Mouse (Mus musculus): ENCODE results near the gene Nipsnap2. TPM values are rescaled to one million over a fixed set of nuclear protein-coding genes. Genes with fewer than 3 reads are reported as not detected.
"Not testable (repeated sequence)": the region's sequence is repeated elsewhere in the genome, so short reads cannot be mapped to it uniquely, and the experiment has no call there.

Nipsnap2 gene
- polyA plus RNA-seq, 1 experiment from 2014 or later, result 95.3 TPM

GRCm38 (mm10) chr5:129770443-129771355 lies 45.8 kb downstream of the Nipsnap2 start:
- Histone ChIP-seq H3K4me2 (no peak overlapping the region), H3K4me1 (no peaks in the 10 kb centered on the region), H3K27ac (no peak overlapping the region), H3K36me3 (no peaks in the 10 kb centered on the region; the same call in 1 of the 2 replicates), H3K9ac (no peak overlapping the region), H3K27me3 (no peaks in the 10 kb centered on the region), H3K4me3 (no peak overlapping the region), H3K9me3 (no peaks in the 10 kb centered on the region)
- ATAC-seq (ENCODE audit: borderline replicate concordance, extremely low read depth, low FRiP score, low TSS enrichment), result no peak
- WGBS, result 68% methylated on average over 23 of the region's 23 CpGs

GRCm38 (mm10) chr5:129772433-129772832 lies 47.6 kb downstream of the Nipsnap2 start:
- Histone ChIP-seq H3K27me3 (no peaks in the 10 kb centered on the region), H3K27ac (no peak overlapping the region), H3K4me3 (no peak overlapping the region), H3K9me3 (no peaks in the 10 kb centered on the region), H3K36me3 (no peaks in the 10 kb centered on the region), H3K9ac (no peak overlapping the region), H3K4me1 (no peaks in the 10 kb centered on the region), H3K4me2 (no peak overlapping the region)
- ATAC-seq (ENCODE audit: borderline replicate concordance, extremely low read depth, low FRiP score, low TSS enrichment), result no peak
- WGBS, result 81% methylated on average over 10 of the region's 10 CpGs

GRCm38 (mm10) chr5:129773330-129773729 lies 48.5 kb downstream of the Nipsnap2 start:
- ATAC-seq (ENCODE audit: borderline replicate concordance, extremely low read depth, low FRiP score, low TSS enrichment); H3K36me3 ChIP-seq; H3K4me1 ChIP-seq; H3K27ac ChIP-seq; H3K9ac ChIP-seq; H3K27me3 ChIP-seq; H3K4me3 ChIP-seq; H3K4me2 ChIP-seq; H3K9me3 ChIP-seq: not testable (repeated sequence)
- WGBS, result 72% methylated on average over 4 of the region's 4 CpGs

DNA sequence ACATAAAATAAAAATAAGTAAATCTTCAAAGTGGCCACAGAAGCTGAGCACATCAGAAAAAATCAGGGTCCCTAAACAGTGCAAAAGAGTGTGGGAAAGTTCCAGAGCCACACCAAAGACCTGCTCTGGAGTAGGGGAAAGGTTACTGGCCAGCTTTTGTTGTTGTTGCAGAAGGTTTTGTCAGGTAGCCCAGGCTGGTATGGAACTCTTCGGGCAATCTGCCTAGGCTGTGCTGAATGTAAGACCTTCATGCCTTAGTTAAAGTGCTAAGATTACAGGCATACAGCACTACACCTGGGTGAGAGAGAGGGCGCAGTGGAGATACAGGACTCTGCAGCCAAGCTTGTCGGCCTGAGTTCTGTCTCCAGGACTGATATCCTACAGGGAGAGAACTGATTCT lies 49.8 kb downstream of the Nipsnap2 start:
- Histone ChIP-seq H3K9me3 (no peaks in the 10 kb centered on the region), H3K27ac (no peak overlapping the region), H3K4me2 (no peak overlapping the region), H3K4me1 (peaks cover 9% of the 10 kb centered on the region), H3K36me3 (no peaks in the 10 kb centered on the region), H3K27me3 (no peaks in the 10 kb centered on the region), H3K4me3 (no peak overlapping the region), H3K9ac (no peak overlapping the region)
- WGBS, result 86% methylated on average over 3 of the region's 3 CpGs
- ATAC-seq (ENCODE audit: borderline replicate concordance, extremely low read depth, low FRiP score, low TSS enrichment), result no peak

DNA sequence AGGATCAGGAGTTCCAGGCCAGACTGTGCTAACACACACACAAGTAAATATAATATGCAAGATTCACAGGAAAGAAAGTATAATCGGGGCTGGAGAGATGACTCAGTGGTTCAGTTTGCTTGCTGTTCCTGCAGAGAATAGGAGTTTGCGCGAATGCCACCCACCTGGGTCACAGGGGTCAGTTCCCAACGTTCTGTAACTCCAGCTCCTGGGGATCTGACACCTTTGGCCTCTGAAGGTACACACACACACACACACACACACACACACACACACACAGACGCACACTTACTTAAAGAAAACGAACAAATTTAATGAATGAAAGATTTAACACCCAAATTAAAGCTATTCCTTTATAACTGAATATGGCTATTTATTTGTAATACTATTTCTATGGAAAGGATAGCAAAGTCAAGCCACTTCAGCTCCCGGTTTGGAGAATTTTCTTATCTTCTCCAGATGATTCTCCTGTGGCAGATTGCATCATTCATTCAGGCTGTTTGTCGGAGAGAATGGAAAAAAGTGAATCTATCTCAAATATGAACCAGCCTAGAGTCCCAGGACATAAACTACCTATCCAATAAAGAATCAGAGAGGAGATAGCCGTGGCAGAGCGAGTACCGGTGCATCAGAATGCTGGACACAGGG lies 53.6 kb downstream of the Nipsnap2 start:
- Histone ChIP-seq H3K9me3 (no peaks in the 10 kb centered on the region), H3K27ac (peak overlapping the region; percentile 54; the same call in 1 of the 2 replicates), H3K4me3 (peak overlapping the region; percentile 59), H3K9ac (peak overlapping the region; percentile 58), H3K27me3 (no peaks in the 10 kb centered on the region), H3K4me2 (peak overlapping the region; percentile 96), H3K36me3 (no peaks in the 10 kb centered on the region), H3K4me1 (peaks cover 12% of the 10 kb centered on the region)
- ATAC-seq (ENCODE audit: borderline replicate concordance, extremely low read depth, low FRiP score, low TSS enrichment), result no peak
- WGBS, result 27% methylated on average over 11 of the region's 11 CpGs

DNA sequence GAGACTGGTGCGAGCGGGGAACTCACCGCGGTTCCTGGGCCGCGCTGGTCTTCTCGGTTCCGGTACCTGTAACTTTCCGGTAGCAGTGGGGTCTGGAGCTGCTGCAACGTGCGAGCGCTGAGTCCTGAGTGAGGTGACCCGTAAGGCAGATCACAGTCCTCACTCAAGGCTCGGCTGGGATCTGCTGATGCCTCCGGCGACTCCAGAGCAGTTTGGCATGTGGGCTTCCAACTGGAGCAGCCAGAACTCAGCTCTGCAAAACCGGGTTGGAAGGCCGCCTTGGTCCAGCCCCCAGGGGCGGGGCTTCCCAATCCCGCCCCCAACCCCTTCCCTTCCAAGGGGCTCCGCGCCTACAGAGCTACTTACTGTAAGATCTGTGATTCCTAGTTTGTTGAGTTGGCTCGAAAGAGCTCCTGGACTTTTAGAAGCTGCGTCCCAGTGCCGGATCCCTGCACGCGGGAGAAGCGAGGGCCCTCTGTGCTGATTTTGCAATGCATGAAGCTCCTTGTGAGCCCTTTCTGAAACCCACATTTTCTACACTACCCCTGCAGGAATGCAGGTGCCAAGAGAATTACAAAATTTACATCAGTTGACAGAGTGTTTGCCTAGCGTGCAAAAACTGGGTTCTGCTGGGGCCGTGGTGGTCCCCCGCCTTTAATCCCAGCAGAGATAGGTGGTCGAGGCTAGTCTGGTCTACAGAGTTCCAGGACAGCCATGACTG lies 54.3 kb downstream of the Nipsnap2 start:
- Histone ChIP-seq H3K9me3 (no peaks in the 10 kb centered on the region), H3K27ac (peak overlapping the region; percentile 54; the same call in 1 of the 2 replicates), H3K9ac (peak overlapping the region; percentile 58), H3K4me1 (peaks cover 12% of the 10 kb centered on the region), H3K4me2 (peak overlapping the region; percentile 96), H3K36me3 (no peaks in the 10 kb centered on the region), H3K27me3 (no peaks in the 10 kb centered on the region), H3K4me3 (peak overlapping the region; percentile 59)
- WGBS, result 2% methylated on average over 30 of the region's 32 CpGs
- ATAC-seq (ENCODE audit: borderline replicate concordance, extremely low read depth, low FRiP score, low TSS enrichment), result peak; percentile 93

GRCm38 (mm10) chr5:129780131-129780530 lies 55.3 kb downstream of the Nipsnap2 start:
- Histone ChIP-seq H3K27ac (no peak overlapping the region), H3K27me3 (no peaks in the 10 kb centered on the region), H3K36me3 (no peaks in the 10 kb centered on the region), H3K9ac (no peak overlapping the region), H3K4me2 (no peak overlapping the region), H3K4me1 (peaks cover 12% of the 10 kb centered on the region), H3K4me3 (no peak overlapping the region), H3K9me3 (no peaks in the 10 kb centered on the region)
- no peak for ATAC-seq (ENCODE audit: borderline replicate concordance, extremely low read depth, low FRiP score, low TSS enrichment)
- WGBS, result 93% methylated on average over 3 of the region's 3 CpGs

DNA sequence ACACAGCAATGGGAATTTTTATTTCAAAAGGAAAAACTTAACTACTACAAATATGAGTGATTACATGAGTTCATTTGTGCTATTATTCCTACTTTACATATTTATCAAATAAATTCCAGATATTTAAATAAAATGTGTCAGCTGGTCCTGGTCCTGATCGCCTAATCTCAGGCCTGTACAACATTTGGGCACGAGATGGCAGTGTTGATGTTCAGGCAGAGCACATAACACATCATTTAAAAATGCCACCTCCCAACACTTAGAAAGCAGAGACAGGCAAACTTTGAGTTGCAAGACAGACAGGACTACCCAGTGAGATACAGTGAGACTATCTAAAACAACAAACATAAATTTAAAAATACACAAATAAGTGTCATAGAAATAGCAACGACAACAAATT lies 57.3 kb downstream of the Nipsnap2 start:
- Histone ChIP-seq H3K4me1 (peaks cover 16% of the 10 kb centered on the region), H3K9me3 (no peaks in the 10 kb centered on the region), H3K4me2 (no peak overlapping the region), H3K27ac (no peak overlapping the region), H3K27me3 (no peaks in the 10 kb centered on the region), H3K9ac (no peak overlapping the region), H3K36me3 (no peaks in the 10 kb centered on the region), H3K4me3 (no peak overlapping the region)
- no peak for ATAC-seq (ENCODE audit: borderline replicate concordance, extremely low read depth, low FRiP score, low TSS enrichment)
- WGBS, result 31% methylated on average over 3 of the region's 3 CpGs

DNA sequence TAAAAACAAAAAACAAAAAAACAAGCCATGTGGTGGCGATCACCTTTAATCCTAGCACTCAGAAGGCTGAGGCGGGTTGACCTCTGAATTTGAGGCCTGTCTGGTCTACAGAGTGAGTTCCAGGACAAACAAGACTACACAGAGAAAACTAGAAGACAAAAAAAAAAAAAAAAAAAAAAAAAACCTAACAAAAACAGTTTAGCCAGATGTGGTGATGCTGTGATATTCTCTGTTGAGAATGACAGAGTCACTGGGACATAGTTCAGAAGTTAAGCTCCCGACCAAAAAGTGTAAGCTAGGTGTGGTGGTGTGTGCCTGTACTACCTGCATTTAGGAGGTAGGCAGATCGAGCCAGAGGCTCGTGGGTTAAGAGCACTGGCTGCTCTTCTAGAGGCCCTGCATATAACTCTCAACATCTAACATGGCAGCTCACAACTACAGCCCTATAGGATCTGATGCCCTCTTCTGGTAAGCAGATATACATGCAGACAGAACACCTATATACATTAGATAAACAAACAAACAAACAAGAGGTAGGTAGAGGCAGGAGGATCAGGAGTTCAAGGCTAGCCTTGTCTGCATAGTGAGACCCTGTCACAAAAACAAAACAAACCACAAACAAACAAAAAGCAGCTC lies 60.5 kb downstream of the Nipsnap2 start:
- Histone ChIP-seq H3K4me3 (no peak overlapping the region), H3K4me2 (no peak overlapping the region), H3K36me3 (peaks cover 20% of the 10 kb centered on the region), H3K4me1 (peaks cover 15% of the 10 kb centered on the region; the same call in 1 of the 2 replicates), H3K9me3 (no peaks in the 10 kb centered on the region), H3K27me3 (no peaks in the 10 kb centered on the region), H3K9ac (no peak overlapping the region), H3K27ac (no peak overlapping the region)
- 87% methylated on average over 5 of the region's 5 CpGs for WGBS
- ATAC-seq (ENCODE audit: borderline replicate concordance, extremely low read depth, low FRiP score, low TSS enrichment), result no peak

DNA sequence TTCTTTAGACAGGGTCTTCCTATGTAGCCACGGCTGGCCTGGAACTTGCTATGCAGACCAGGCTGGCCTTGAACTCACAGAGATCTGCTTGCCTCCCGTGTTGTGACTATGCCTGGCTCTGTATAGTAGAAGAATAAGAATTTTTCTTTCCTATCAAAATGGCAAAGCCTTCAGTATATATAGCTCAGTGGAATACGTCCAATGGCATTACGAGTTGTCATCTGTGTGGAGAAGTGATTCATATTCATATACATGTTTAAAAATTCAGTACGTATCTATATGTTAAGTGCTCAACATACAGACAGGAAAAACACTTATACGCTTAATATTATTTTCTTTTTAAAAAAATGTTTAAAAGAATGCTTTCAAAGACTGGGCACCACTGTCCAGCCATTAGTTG lies 61.3 kb downstream of the Nipsnap2 start:
- Histone ChIP-seq H3K27me3 (no peaks in the 10 kb centered on the region), H3K9ac (peak overlapping the region; percentile 82), H3K4me3 (peak overlapping the region; percentile 90), H3K27ac (peak overlapping the region; percentile 99), H3K4me1 (peaks cover 15% of the 10 kb centered on the region; the same call in 1 of the 2 replicates), H3K9me3 (no peaks in the 10 kb centered on the region), H3K4me2 (peak overlapping the region; percentile 54), H3K36me3 (peaks cover 26% of the 10 kb centered on the region)
- 66% methylated on average over 6 of the region's 6 CpGs for WGBS
- no peak for ATAC-seq (ENCODE audit: borderline replicate concordance, extremely low read depth, low FRiP score, low TSS enrichment)

Measured in lung, embryonic 15.5 days (tissue).